Mouse (Mus musculus): ENCODE results near the gene 2810408A11Rik. TPM values are rescaled to one million over a fixed set of nuclear protein-coding genes. Genes with fewer than 3 reads are reported as not detected.

Gene 2810408A11Rik
- total RNA-seq, 1 experiment: 3.3 TPM

DNA sequence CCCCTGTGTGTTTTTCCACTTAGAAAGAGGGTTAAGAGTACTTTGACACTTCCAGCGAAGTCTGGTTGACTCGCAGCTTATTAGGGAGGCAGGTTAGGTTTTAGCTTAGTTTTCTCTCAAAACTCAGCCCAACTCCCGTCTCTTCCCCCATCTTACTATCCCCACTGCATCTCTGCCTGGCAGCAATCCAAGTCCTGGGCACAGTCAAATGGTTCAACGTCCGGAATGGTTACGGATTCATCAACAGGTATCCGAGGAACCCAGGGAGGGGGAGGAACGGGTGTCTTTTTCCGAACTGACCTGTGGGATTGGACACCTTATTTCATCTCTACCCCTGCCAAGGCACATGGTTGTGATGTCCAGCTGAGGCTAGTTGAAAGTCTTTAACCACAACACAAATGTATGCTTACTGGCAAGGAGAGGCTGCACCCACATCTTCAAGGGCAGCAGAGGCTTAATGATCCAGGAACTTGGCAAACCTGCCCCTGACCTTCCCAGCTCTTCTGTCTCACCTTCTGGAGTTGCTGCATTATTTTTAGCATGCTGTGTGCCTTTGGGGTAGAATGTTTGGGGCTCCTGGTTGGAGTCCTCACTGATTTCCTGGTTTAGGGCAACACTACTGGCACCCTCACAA, 36.0 kb upstream of the 2810408A11Rik start:
- Histone ChIP-seq H3K4me3 (ENCODE audit: insufficient read depth in 1 of 2, low read depth in 1 of 2, low read length in 2 of 2, poor library complexity in 1 of 2, severe bottlenecking in 1 of 2) (peak overlapping the region; percentile 59 to 82; a peak in 3 of 4 replicates), H3K36me3 (ENCODE audit: control insufficient read depth, insufficient read depth, low read length, poor library complexity, severe bottlenecking) (no peaks in the 10 kb centered on the region), H3K9me3 (ENCODE audit: control insufficient read depth, insufficient read depth, low read depth, low read length) (no peaks in the 10 kb centered on the region), H3K27ac (ENCODE audit: insufficient read depth, low read depth, low read length, poor library complexity, severe bottlenecking) (no peak overlapping the region), H3K4me1 (ENCODE audit: control insufficient read depth in 2 of 2, insufficient read depth in 2 of 2, low read length in 2 of 2, poor library complexity in 1 of 2) (peaks cover 0 to 24% of the 10 kb centered on the region in 2 experiments; a peak in 2 of 4 replicates), H3K9ac (ENCODE audit: insufficient read depth, low read depth, low read length, poor library complexity, severe bottlenecking) (peak overlapping the region; percentile 49; the same call in 1 of the 2 replicates)
- in situ Hi-C loops (cut with MboI; ENCODE audit: low sequenced_read_pairs in 2 of 2, unreplicated experiment in 2 of 2): loop anchor here in 1 of 2 experiments (10.0 kb wide), 1 partner anchor 278 kb away; the partner anchor contains the start of gene Slc16a11
- DNase-seq (ENCODE audit: low read depth, low spot score): no peak
- TF ChIP-seq MAFK (IDR thresholded peaks at IDR 0.05; ENCODE audit: insufficient read depth, low read depth, low read length) (no peak), ZNF384 (IDR thresholded peaks at IDR 0.05; ENCODE audit: low read depth, low read length) (no peak), HCFC1 (IDR thresholded peaks at IDR 0.05; ENCODE audit: borderline replicate concordance, insufficient read depth, low read length) (no peak), CHD2 (IDR thresholded peaks at IDR 0.05; ENCODE audit: low read depth, low read length) (no peak), ZC3H11A (IDR thresholded peaks at IDR 0.05; ENCODE audit: borderline replicate concordance, low read depth, low read length) (no peak)

DNA sequence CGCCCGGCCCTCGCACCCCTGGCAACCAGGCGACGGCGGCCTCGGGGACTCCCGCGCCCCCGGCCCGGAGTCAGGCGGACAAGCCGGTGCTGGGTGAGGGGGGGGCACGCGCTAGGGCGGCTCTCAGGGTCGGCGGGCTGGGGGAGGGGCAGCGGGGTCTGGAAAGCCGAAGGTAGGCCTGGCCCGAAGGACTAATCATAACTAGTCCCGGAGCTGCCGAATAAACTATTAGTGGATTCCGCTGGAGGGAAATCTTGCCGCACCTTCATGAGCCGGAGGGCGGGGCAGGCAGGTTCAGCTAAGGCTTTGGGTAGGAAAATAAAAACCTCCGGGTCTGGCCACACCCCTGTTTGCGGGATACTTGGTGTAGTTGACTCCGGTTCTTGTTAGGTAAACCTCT, 35.4 kb upstream of the 2810408A11Rik start:
- TF ChIP-seq MAFK (IDR thresholded peaks at IDR 0.05; ENCODE audit: insufficient read depth, low read depth, low read length) (no peak), CHD2 (IDR thresholded peaks at IDR 0.05; ENCODE audit: low read depth, low read length) (no peak), ZNF384 (IDR thresholded peaks at IDR 0.05; ENCODE audit: low read depth, low read length) (no peak), ZC3H11A (IDR thresholded peaks at IDR 0.05; ENCODE audit: borderline replicate concordance, low read depth, low read length) (no peak), HCFC1 (IDR thresholded peaks at IDR 0.05; ENCODE audit: borderline replicate concordance, insufficient read depth, low read length) (no peak)
- H3K36me3 ChIP-seq (ENCODE audit: control insufficient read depth, insufficient read depth, low read length, poor library complexity, severe bottlenecking): no peaks in the 10 kb centered on the region
- H3K4me3 ChIP-seq (ENCODE audit: insufficient read depth in 1 of 2, low read depth in 1 of 2, low read length in 2 of 2, poor library complexity in 1 of 2, severe bottlenecking in 1 of 2): peak overlapping the region; percentile 59 to 82
- H3K9ac ChIP-seq (ENCODE audit: insufficient read depth, low read depth, low read length, poor library complexity, severe bottlenecking): peak overlapping the region; percentile 77
- in situ Hi-C loops (cut with MboI; ENCODE audit: low sequenced_read_pairs in 2 of 2, unreplicated experiment in 2 of 2): loop anchor here in 1 of 2 experiments (10.0 kb wide), 1 partner anchor 279 kb away; the partner anchor contains the start of gene Slc16a11
- H3K9me3 ChIP-seq (ENCODE audit: control insufficient read depth, insufficient read depth, low read depth, low read length): no peaks in the 10 kb centered on the region
- H3K4me1 ChIP-seq (ENCODE audit: control insufficient read depth in 2 of 2, insufficient read depth in 2 of 2, low read length in 2 of 2, poor library complexity in 1 of 2): peaks cover 0 to 24% of the 10 kb centered on the region in 2 experiments; a peak in 2 of 4 replicates
- no peak for DNase-seq (ENCODE audit: low read depth, low spot score)
- no peak overlapping the region for H3K27ac ChIP-seq (ENCODE audit: insufficient read depth, low read depth, low read length, poor library complexity, severe bottlenecking)

DNA sequence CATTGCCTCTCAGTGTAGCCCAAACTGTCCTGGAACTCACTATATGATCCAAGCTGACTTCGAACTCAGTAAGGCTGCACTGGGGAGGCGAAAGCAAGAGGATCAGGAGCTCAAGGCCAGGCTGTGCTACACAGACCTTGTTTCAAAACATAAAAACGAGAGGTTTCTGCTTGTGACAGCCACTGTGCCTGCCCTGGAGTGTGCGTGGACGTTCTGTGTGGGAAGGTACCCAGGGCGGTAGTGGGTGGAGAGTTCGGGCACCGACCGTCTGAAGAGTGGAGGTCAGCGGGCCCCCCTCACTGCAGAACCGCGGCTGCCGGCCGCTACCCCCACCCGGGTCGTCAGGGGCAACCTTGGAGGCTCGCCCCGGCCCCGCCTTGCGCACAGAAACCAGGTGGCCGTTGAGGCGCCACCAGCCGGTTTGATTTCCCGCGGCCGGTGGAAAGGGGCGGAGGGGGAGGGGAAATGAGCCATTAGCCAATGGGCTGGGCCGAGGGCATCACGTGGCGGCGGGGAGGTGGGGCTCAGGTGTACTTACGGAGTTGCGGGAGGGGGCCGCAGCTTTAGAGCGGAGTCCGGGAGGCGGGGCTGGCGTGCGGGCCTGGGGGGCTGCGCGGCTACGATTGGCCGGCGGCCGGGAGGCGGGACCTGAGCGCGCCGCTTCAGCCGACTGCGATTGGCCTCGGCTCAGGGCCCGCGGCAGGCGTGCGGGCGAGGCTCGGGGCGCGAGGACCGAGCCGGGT, 34.5 kb upstream of the 2810408A11Rik start, which contains the start of gene Ybx2:
Gene Ybx2, plus strand, starts transcription at position 660 of the 743 bp plus-strand sequence.
- H3K36me3 ChIP-seq (ENCODE audit: control insufficient read depth, insufficient read depth, low read length, poor library complexity, severe bottlenecking): no peaks in the 10 kb centered on the region
- H3K9me3 ChIP-seq (ENCODE audit: control insufficient read depth, insufficient read depth, low read depth, low read length): no peaks in the 10 kb centered on the region
- in situ Hi-C loops (cut with MboI; ENCODE audit: low sequenced_read_pairs in 2 of 2, unreplicated experiment in 2 of 2): loop anchor here in 1 of 2 experiments (10.0 kb wide), 1 partner anchor 279 kb away; the partner anchor contains the start of gene Slc16a11
- peak within 1 kb of the TSS; percentile 59 to 82 for H3K4me3 ChIP-seq (ENCODE audit: insufficient read depth in 1 of 2, low read depth in 1 of 2, low read length in 2 of 2, poor library complexity in 1 of 2, severe bottlenecking in 1 of 2)
- TF ChIP-seq ZNF384 (IDR thresholded peaks at IDR 0.05; ENCODE audit: low read depth, low read length) (no peak), ZC3H11A (IDR thresholded peaks at IDR 0.05; ENCODE audit: borderline replicate concordance, low read depth, low read length) (no peak), CHD2 (IDR thresholded peaks at IDR 0.05; ENCODE audit: low read depth, low read length) (no peak), MAFK (IDR thresholded peaks at IDR 0.05; ENCODE audit: insufficient read depth, low read depth, low read length) (no peak), HCFC1 (IDR thresholded peaks at IDR 0.05; ENCODE audit: borderline replicate concordance, insufficient read depth, low read length) (no peak)
- peak within 1 kb of the TSS; percentile 54; the same call in 1 of the 2 replicates for H3K27ac ChIP-seq (ENCODE audit: insufficient read depth, low read depth, low read length, poor library complexity, severe bottlenecking)
- H3K9ac ChIP-seq (ENCODE audit: insufficient read depth, low read depth, low read length, poor library complexity, severe bottlenecking): peak within 1 kb of the TSS; percentile 77
- DNase-seq (ENCODE audit: low read depth, low spot score): peak; percentile 93
- H3K4me1 ChIP-seq (ENCODE audit: control insufficient read depth in 2 of 2, insufficient read depth in 2 of 2, low read length in 2 of 2, poor library complexity in 1 of 2): peaks cover 0 to 22% of the 10 kb centered on the region in 2 experiments; a peak in 2 of 4 replicates

DNA sequence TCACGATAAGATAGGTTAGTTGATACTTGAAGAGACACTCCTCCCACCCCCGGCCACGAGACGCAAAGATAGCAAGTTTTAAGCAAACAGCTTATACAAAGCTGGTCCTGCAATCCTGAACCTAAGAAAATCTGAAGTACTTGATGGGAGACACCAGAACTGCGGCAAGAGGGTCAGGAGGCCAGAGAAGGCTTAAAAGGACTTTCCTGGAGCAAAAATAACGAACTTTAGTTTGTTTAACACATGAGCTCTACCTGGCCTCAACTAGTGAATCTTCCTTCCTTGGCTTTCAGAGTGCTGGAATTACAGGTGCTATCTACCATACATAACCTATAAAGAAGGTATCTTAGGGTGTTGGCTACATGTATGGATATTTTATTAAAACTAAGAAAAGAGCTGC, 33.9 kb upstream of the 2810408A11Rik start:
- TF ChIP-seq ZNF384 (IDR thresholded peaks at IDR 0.05; ENCODE audit: low read depth, low read length) (no peak), CHD2 (IDR thresholded peaks at IDR 0.05; ENCODE audit: low read depth, low read length) (no peak), MAFK (IDR thresholded peaks at IDR 0.05; ENCODE audit: insufficient read depth, low read depth, low read length) (no peak), HCFC1 (IDR thresholded peaks at IDR 0.05; ENCODE audit: borderline replicate concordance, insufficient read depth, low read length) (no peak)
- H3K27ac ChIP-seq (ENCODE audit: insufficient read depth, low read depth, low read length, poor library complexity, severe bottlenecking): no peak overlapping the region
- DNase-seq (ENCODE audit: low read depth, low spot score): no peak
- in situ Hi-C loops (cut with MboI; ENCODE audit: low sequenced_read_pairs in 2 of 2, unreplicated experiment in 2 of 2): loop anchor here in 1 of 2 experiments (10.0 kb wide), 1 partner anchor 280 kb away; the partner anchor contains the start of gene Slc16a11
- H3K9me3 ChIP-seq (ENCODE audit: control insufficient read depth, insufficient read depth, low read depth, low read length): no peaks in the 10 kb centered on the region
- H3K36me3 ChIP-seq (ENCODE audit: control insufficient read depth, insufficient read depth, low read length, poor library complexity, severe bottlenecking): no peaks in the 10 kb centered on the region
- H3K9ac ChIP-seq (ENCODE audit: insufficient read depth, low read depth, low read length, poor library complexity, severe bottlenecking): no peak overlapping the region
- H3K4me1 ChIP-seq (ENCODE audit: control insufficient read depth in 2 of 2, insufficient read depth in 2 of 2, low read length in 2 of 2, poor library complexity in 1 of 2): peaks cover 0 to 22% of the 10 kb centered on the region in 2 experiments; a peak in 2 of 4 replicates
- H3K4me3 ChIP-seq (ENCODE audit: insufficient read depth in 1 of 2, low read depth in 1 of 2, low read length in 2 of 2, poor library complexity in 1 of 2, severe bottlenecking in 1 of 2): peak overlapping the region in 1 of 2 experiments; percentile 43; a peak in 2 of 4 replicates

All from ES-E14 (cell line).